Mouse (Mus musculus) left cerebral cortex, postnatal 10 days (tissue): Measurements from ENCODE around the gene Tmed9. TPM values are rescaled to one million over a fixed set of nuclear protein-coding genes. Genes with fewer than 3 reads are reported as not detected.
"Not testable (repeated sequence)": the region's sequence is repeated elsewhere in the genome, so short reads cannot be mapped to it uniquely, and the experiment has no call there.

Source experiments
- DNase-seq, 2 experiments: peaks; one replicate each; pipeline ENCODE4 v3.0.0; 2021 to 2022; ENCODE audit warnings: low spot score in 2 of 2, mixed read lengths in 1 of 2; ENCODE audit errors: extremely low spot score in 1 of 2
- intact Hi-C: fragments of 180-260 bp; cut with DNase I; formaldehyde crosslinking; loops from one replicate; pipeline ENCODE4 v1.15.1; 2025
- total RNA-seq, 2 experiments: library from RNA; stranded (reverse); gene quantifications; 2 replicates each; pipeline ENCODE4 v1.2.3; 2021

The Tmed9 gene
- total RNA-seq, 2 experiments from 2014 or later = 118 to 120 TPM

DNA sequence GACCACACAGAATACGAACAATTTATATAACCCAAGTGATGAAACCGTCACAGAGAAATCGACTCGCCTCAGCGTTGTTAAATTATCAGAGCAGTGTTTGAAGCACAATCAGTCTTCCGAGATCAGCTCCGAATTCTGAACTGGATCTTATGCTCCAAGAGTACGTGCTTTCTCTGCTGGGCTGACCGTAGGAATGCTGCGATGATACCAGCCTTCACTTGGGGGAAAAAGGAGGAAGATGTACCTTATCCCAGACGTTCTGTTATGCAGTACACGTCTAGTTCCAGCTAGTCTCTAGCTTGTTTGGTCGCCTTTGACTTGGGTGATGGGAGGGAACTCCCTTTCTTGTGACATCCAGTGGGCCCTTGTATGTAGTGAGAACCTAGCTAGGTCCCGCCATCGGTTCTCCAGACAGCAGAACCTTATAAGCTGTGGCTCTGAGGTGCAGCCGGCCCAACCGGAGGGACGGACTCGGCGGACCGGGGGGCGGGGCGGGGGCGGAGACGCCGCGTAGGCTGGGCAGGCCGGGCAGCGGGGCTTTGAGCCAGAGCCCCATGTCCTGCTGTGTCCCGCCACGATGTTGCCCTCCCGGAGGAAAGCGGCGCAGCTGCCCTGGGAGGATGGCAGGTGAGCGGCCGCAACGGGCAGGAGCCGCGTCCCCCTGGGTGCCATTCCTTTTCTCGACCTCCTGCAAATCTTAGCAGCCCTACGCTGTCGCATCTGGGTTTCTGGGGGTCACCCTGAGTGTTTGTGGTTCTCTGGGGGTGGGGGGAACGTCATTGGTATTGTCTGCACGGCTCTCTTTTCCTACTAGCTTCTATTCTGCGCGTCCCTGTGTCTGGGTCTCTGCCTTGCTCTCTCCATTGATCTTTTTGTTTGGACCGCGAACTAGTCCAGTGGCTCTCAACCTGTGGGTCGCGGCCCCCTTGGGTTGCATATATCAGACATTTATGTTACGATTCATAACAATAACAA, 26.3 kb downstream of the Tmed9 start, which contains the start of gene B4galt7:
Gene B4galt7, plus strand, starts transcription at position 331 of the 975 bp plus-strand sequence.
- intact Hi-C loops = loop anchor here (2.0 kb wide), 1 partner anchor 41 kb away; no protein-coding TSS in a partner anchor
- peak; percentile 68 to 92 for DNase-seq

DNA sequence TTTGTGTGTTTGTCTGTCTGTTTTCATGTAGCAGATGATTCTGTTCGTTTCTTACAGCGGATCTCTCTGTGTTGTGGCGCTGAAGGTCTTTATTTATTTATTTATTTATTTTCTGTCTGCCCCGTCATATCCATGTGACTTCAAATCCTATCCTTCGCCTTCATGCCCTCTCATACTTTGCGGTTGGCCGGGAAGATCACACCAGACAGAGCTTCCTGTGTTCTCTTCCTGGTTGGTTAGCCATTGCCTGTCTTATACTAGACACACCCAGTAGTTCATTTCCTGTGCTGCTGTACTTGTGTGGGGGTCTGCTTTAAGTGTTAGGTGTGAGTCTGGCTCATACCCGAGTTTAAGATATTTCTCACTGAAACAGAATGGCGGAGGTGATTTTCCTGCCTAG, 27.1 kb downstream of the Tmed9 start:
- DNase-seq = no peak
- intact Hi-C loops = loop anchor here (2.0 kb wide), 1 partner anchor 40 kb away; no protein-coding TSS in a partner anchor

DNA sequence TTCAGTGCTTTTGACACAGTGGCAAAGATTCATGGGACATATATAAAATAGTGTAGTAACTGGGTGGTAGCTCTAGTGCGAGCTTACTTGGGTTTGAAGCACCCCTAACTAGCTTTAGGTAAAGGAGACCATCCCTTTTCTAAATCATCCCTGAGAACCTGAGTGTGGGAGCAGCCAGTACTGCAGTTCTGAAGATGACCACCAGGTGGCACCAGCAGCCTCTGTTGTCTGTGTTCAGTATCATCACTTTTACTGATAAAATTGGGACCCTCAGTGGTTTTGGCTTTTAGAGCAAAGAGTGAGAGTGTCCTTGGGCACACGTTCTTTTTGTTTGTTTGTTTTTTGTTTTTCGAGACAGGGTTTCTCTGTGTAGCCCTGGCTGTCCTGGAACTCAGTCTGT, 28.1 kb downstream of the Tmed9 start:
- peak; percentile 77 to 84 for DNase-seq
- intact Hi-C loops = loop anchor here (2.0 kb wide), 1 partner anchor 39 kb away; no protein-coding TSS in a partner anchor

DNA sequence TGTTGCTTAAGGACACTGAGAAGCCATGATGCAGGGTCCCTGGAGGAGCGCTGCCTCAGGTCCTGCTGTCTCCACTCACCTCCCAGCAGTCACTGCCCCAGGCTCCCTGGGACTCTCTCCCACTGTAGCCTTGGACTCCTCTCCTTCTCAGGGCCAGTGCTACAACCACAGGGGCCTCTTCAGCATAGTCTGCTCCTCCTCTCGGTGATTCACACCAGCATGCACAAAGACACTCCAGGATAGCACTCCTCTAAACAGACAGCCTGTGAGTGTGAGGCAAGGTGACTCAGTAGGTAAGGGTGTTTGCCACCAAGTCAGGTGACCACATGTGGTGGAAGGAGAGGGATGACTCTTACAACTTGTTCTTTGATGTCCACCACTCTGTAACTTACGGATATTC, 31.1 kb downstream of the Tmed9 start:
- intact Hi-C loops = no loop called here
- DNase-seq = no peak

DNA sequence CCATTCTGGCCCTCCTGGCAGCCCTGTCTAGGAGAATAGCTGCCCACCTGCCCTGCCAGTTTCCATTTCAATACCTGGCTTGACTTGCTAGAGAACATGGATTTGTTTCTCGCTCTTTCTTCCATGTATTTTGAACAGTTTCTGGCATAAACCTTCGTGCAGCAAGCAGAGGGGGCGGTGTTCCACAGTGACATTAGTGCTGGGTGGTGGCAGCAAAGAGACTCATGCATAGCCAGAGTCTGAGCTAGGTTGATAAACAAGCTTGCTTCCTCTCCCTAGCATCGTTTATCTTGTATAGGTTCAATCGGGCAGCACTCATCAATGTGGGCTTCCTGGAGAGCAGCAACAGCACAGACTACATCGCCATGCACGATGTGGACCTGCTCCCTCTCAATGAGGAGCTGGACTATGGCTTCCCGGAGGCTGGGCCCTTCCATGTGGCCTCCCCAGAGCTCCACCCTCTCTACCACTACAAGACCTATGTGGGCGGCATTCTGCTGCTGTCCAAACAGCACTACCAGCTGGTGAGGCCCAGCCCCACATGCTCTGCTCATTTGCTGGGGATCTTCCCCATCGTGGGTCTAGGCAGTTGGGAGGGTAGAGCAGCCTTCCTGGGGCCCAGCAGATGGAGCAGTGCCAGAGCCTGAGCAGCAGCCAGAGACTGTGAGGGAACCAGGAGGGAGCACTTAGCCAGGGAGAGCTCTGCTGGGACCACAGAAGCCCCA, 33.5 kb downstream of the Tmed9 start:
- intact Hi-C loops = no loop called here
- DNase-seq = peak in 1 of 2 experiments; percentile 36

DNA sequence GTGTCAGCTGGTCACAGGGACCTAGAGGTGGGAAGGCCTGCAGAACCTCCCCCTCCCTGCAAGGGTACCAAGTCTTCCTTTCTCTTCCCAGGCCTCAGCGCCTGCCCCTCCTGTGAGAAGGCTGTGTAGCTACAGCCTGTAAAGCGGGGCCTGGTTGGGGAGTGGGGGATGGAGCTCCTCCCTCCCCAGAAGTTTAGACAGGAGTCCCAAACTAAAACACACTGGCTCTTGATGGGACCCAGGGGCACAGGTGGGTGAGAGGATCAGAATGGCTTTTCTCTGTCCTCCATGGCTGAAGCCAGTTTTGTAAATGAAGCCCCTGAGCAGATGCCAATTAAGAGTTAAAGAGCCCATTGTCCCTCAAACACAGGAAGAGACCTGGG, 34.1 kb downstream of the Tmed9 start:
- DNase-seq = no peak
- intact Hi-C loops = no loop called here

DNA sequence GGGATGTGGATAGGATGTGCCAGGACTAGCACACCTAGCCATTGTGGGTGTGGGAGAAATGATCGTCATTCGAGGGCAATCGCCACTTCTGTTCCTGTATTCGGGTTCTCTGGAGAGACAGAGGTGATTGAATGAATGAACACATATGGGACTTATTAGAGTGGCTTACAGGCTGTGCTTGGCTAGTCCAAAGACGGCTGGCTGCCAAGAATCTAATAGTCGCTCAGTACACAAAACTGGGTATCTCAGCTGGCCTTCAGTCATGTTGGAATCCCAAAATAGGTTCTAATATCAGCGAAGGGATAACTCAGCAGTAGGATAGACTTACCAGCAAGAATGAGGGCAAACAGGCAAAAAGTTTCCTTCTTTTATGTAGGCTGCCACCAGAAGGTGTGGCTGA, 38.5 kb downstream of the Tmed9 start:
- intact Hi-C loops = no loop called here
- no peak for DNase-seq

DNA sequence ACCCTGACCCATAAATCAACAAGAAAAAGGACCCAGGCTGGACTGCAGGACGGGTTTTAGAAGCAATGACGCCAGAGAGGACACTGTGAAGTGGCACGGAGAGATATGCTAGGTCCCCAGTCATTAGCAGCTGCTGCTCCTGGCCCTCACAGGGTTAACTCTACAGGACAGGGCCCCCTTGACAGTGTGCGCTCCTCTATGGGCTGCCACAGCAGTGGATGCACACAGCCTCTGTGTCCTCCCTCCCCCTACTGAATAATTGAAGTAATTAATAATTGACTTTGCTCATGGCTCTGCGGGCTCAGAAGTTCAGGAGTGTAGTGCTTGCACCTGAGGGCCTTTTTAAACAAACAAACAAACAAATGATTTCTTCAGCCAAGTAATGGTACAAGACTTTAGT, 39.9 kb downstream of the Tmed9 start:
- intact Hi-C loops = no loop called here
- DNase-seq = no peak

DNA sequence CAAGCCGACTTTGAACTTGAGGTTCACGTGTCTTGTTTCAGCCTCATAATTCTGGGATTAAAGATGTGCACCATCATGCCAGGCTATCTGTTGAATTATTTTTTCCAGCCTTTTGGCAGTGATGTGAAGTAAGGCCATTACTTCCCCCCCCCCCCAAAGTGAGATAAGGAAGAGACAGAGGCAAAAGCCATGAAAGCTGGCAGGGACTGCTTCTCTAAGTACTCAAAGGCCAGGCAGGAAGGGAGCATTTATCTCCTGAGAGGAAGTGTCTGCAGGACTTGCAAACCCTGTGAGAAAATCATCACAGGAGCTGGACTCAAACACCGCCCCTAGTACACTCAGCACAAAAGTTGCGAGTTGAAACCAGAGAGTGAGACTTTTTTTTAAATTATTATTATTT, 45.8 kb downstream of the Tmed9 start:
- no peak for DNase-seq
- intact Hi-C loops = no loop called here

DNA sequence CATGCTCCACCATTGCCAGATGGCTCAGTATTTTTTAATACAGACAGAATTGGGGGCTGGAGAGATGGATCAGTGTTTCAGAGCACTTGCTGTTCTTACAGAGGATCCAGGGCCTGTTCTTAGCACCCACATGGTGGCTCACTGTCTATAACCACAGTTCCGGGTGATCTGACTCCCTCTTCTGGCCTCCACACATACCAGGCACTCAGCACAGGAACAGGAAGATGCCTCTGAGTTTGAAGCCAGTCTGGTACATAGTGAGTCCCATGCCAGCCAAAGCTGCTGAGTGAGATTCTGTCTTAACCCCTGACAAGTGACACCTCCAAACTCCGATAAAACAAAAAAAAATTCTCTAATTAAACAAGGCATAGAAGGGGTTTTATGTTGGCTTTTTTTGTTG, 46.7 kb downstream of the Tmed9 start:
- intact Hi-C loops = no loop called here

DNA sequence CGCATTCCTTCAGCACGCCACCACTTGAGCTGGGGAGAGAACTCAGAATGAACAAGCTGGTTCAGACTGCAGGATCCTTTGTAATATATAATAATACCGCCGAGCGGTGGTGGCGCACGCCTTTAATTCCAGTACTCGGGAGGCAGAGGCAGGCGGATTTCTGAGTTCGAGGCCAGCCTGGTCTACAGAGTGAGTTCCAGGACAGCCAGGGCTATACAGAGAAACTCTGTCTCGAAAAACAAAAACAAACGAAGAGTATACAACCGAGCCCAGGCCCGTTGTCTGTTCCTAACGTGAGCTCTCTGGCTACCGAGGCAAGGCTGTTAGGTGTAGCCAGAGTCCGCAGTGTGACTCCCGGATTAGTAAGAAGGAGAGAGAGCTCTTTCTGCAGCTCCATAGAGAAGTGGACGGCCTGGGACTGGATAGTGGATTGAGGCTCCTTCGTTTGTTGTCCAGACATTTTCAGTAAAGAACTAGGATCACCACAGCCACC, 48.7 kb downstream of the Tmed9 start:
- intact Hi-C loops = not testable (repeated sequence)

More for the DNA sequence above, 46.7 kb downstream of the Tmed9 start:
- no peak for DNase-seq

DNA sequence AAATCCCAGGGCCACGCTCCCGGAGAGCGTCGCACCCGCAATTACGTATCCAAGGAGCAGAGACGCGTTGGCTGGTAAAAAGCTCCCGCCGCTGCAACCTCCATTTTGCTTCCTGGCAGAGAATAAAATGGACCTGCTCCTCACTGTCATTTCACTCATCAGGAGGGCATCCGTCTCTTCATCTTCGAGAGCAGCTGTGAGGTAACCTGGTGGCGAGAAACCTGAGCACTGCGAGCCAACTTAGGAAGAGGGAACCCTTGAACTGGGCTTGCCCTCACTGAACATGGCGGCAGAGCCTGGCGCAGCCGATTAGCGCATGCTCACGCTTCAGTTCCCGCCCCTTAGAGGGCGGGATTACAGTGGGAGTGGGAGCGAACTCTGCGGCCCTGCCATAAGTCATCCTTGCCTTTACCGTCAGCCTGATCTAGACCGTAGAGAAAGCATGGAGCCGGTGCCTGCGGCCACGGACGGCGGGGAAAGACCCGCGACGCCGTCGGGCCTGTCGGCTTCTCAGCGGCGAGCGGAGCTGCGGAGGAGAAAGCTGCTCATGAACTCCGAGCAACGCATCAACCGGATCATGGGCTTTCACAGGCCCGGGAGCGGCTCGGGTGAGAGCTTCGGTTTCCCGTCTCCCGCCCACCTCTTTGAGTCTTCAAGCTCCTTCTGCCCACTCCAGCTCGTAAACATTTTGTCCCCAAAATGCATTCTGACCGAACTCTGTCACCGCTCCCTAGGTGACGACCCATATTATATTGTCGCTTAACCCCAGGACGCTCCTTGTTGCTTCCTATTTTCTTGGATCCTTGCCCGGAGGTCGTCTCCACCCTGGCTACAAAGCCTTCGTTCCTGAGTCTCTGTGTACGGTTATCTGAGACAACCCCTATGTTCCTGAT, 49.4 kb downstream of the Tmed9 start, which contains the start of gene Caml:
Gene Caml, plus strand, starts transcription at position 357 of the 893 bp plus-strand sequence.
- DNase-seq = peak; percentile 83 to 92
- intact Hi-C loops = no loop called here

More for the DNA sequence above, 48.7 kb downstream of the Tmed9 start:
- not testable (repeated sequence) for DNase-seq

DNA sequence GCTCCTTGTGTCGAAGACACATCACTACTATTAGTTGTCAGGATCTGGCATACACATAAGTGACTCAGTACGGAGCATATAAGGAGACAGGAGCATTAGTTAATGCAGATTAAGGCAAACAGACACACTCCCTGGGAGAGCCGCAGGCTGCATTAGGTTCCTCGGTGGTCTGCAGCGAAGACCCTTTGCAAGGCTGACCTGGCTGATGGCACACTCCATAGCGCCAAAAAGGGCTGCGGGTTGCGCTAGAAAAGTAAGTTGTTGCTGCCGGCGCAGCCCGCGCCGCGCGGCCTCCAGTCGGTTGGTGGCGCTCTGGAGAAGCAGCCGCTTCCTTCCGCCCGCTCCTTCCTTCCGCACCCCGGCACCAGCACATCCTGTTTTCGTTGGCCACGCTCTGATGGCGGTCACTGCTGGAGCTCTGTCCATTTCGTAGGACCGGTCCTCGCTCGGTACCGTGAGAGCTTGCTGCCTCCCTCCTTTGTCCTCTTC, 61.2 kb downstream of the Tmed9 start, which contains the start of gene Ddx46:
Gene Ddx46, plus strand, starts transcription at position 389 of the 489 bp plus-strand sequence.
- intact Hi-C loops = no loop called here
- peak; percentile 83 to 94 for DNase-seq

DNA sequence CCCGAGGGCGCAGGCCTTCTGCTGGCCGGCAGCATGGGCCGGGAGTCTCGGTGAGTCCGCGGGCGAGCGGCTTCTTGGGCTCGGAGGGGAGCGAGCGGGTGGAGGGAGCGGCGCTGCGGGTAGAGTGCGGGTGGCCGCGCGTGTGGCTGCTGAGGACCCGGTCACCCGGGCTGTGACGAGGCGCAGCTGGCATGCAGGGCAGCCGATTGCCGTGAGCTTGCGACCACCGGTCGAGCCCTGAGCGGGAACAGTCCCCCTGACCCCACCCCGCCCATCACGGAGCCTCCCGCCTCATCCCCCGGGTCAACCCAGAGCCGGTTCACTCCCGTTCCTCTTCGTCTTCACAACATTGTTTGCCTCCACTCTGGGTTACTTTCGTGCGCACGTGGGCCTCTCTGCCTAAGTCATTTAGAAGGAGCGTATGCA, 61.6 kb downstream of the Tmed9 start:
- intact Hi-C loops = no loop called here
- DNase-seq = no peak

DNA sequence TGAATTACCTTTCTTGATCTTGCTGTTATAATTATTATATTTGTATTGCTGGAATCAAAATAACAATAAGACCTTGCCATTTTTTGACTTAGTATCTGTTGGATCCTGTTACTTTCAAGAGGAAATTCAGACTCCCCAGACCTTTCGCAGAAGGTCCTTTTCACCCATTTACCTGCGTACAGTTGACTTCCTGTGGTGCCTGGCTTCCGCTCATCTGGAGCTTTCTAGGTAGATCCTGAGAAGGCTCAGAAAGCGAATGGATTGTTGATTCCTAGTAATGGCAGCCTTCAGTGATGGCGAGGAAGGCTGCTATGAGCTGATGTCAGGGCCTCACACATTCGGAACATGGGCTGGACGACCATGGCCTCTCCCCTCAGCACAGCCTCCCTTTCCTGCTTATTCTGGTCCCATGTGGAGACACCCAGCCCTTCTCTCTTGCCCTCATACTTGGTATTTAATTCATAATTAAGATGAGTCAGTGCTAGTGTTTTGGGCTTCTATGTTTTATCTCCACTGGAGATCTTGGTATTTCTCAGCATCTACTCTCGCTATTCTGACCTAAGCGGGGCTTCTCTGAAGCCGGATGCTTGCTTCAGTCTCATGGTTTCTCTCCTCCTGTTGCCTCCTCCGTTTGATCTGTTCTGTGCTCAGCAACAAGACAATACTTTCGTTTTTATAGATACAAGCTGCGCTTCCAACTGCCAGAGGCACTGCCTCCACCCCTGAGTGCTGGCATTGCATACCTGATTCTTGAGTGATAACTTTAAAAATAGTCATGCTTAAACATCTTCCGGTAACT, 62.9 kb downstream of the Tmed9 start:
- no peak for DNase-seq

DNA sequence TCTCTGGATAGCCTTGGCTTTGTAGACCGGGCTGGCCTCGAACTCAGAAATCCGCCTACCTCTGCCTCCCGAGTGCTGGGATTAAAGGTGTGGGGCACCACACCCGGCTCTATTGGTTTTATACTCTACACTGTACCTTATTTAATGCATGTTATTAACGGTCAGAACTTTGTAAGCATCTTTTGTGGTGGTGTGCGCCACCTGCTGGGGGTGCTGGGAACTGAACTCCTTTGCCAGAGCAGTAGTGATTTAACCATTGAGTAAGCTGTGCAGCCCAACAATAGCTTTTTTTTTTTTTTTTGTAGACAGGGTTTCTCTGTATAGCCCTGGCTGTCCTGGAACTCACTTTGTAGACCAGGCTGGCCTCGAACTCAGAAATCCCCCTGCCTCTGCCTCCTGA, 66.9 kb downstream of the Tmed9 start:
- DNase-seq = peak; percentile 44 to 69
- intact Hi-C loops = loop anchor here (2.0 kb wide), 1 partner anchor 40 kb away; no protein-coding TSS in a partner anchor

More for the DNA sequence above, 62.9 kb downstream of the Tmed9 start:
- intact Hi-C loops = no loop called here

DNA sequence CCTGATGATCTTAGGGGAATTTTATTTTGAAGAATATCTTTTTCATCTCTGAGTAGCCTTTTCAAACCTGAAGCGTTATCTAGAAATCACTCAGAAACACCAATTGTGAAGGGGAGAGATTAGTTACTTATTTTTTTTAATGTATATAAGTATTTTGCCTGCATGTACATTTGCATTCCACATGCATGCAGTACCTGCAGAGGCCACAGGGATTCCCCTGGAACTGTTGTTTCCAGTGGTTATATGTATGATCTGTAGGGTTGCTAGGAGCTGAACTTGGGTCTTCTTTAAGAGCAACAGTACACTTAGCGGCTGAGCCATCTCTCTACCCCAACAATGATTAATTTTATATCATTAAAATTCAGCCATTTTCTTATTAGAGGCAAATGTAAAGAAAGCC, 71.0 kb downstream of the Tmed9 start:
- intact Hi-C loops = no loop called here
- DNase-seq = no peak
